Mouse (Mus musculus) neural tube, embryonic 13.5 days (tissue): Measurements from ENCODE around the gene Them7. TPM values are rescaled to one million over a fixed set of nuclear protein-coding genes. Genes with fewer than 3 reads are reported as not detected.

ENCODE experiments used
- ATAC-seq: fragments of 200-750 bp; cut with Nextera tagmentation; 2 replicates; pipeline ENCODE4 v1.8.0; 2017; ENCODE audit warnings: low read depth, mild to moderate bottlenecking, moderate TSS enrichment, moderate library complexity
- H3K27ac ChIP-seq: fragments of 300-500 bp; sonication (generic); replicated peaks from 2 replicates; pipeline ENCODE4 v1.5.1; 2015; ENCODE audit warnings: moderate library complexity, mild to moderate bottlenecking, inconsistent platforms
- H3K27me3 ChIP-seq: fragments of 300-500 bp; sonication (generic); 2 replicates; pipeline ENCODE4 v1.6.1; 2015; ENCODE audit warnings: mild to moderate bottlenecking, inconsistent platforms
- H3K36me3 ChIP-seq: fragments of 300-500 bp; sonication (generic); 2 replicates; pipeline ENCODE4 v1.6.1; 2015; ENCODE audit warnings: mild to moderate bottlenecking, inconsistent platforms
- H3K4me1 ChIP-seq: fragments of 300-500 bp; sonication (generic); replicated peaks from 2 replicates; pipeline ENCODE4 v1.6.1; 2015; ENCODE audit warnings: inconsistent platforms
- H3K4me2 ChIP-seq: fragments of 300-500 bp; sonication (generic); 2 replicates; pipeline ENCODE4 v1.6.1; 2015; ENCODE audit warnings: inconsistent platforms, mild to moderate bottlenecking, moderate library complexity
- H3K4me3 ChIP-seq: fragments of 300-500 bp; sonication (generic); 2 replicates; pipeline ENCODE4 v1.5.1; 2015; ENCODE audit warnings: mild to moderate bottlenecking, inconsistent platforms
- H3K9ac ChIP-seq: fragments of 300-500 bp; sonication (generic); 2 replicates; pipeline ENCODE4 v1.6.1; 2015; ENCODE audit warnings: moderate library complexity, mild to moderate bottlenecking, inconsistent platforms
- H3K9me3 ChIP-seq: fragments of 300-500 bp; sonication (generic); 2 replicates; pipeline ENCODE4 v1.6.1; 2016; ENCODE audit warnings: inconsistent platforms
- WGBS: fragments of 180-500 bp; shearing (Covaris S2); methylation state at CpG from one replicate; pipeline ENCODE4 v1.1.7; 2015; 5-methylcytosine and 5-hydroxymethylcytosine counted together
- polyA plus RNA-seq: library from polyadenylated mRNA; unstranded; fragments of >200 nt; fragmentation: Nextera tagmentation; extraction: Ambion mirVana; gene quantifications from 2 replicates; pipeline ENCODE4 v1.2.1, GENCODE M21; 2015

The Them7 gene
- polyA plus RNA-seq, 1 experiment from 2014 or later = not detected

GRCm38 (mm10) chr2:105386418-105386817, 162.3 kb downstream of the Them7 start:
- WGBS = 90% methylated on average over 4 of the region's 4 CpGs
- Histone ChIP-seq H3K9me3 (no peaks in the 10 kb centered on the region), H3K4me2 (no peak overlapping the region), H3K36me3 (peaks cover 23% of the 10 kb centered on the region), H3K4me1 (0 out of 2 replicates have a peak, but pooled peaks cover 1% of the 10 kb centered on the region), H3K27ac (no peak overlapping the region), H3K4me3 (no peak overlapping the region), H3K9ac (no peak overlapping the region), H3K27me3 (no peaks in the 10 kb centered on the region)
- ATAC-seq = no peak

- Histone ChIP-seq H3K9ac (no peak overlapping the region), H3K27me3 (no peaks in the 10 kb centered on the region), H3K4me2 (no peak overlapping the region), H3K27ac (no peak overlapping the region), H3K9me3 (no peaks in the 10 kb centered on the region), H3K36me3 (peaks cover 36% of the 10 kb centered on the region), H3K4me3 (no peak overlapping the region), H3K4me1 (0 out of 2 replicates have a peak, but pooled peaks cover 3% of the 10 kb centered on the region)
- 84% methylated on average over 17 of the region's 17 CpGs for whole genome bisulfite sequencing
- ATAC-seq = no peak
Measured at GRCm38 (mm10) chr2:105389007-105389890, 165.1 kb downstream of the Them7 start.

GRCm38 (mm10) chr2:105390653-105391413, 166.7 kb downstream of the Them7 start:
- no peaks in the 10 kb centered on the region for H3K9me3 ChIP-seq
- H3K4me2 ChIP-seq = no peak overlapping the region
- no peaks in the 10 kb centered on the region for H3K27me3 ChIP-seq
- ATAC-seq = no peak
- H3K4me3 ChIP-seq = no peak overlapping the region
- no peak overlapping the region for H3K27ac ChIP-seq
- 85% methylated on average over 6 of the region's 6 CpGs for WGBS
- H3K4me1 ChIP-seq = 0 out of 2 replicates have a peak, but pooled peaks cover 3% of the 10 kb centered on the region
- peaks cover 35% of the 10 kb centered on the region for H3K36me3 ChIP-seq
- H3K9ac ChIP-seq = no peak overlapping the region

GRCm38 (mm10) chr2:105391414-105391784, 167.3 kb downstream of the Them7 start:
- Histone ChIP-seq H3K4me1 (peaks cover 3% of the 10 kb centered on the region; the same call in 1 of the 2 replicates), H3K9me3 (no peaks in the 10 kb centered on the region), H3K27me3 (no peaks in the 10 kb centered on the region), H3K4me3 (no peak overlapping the region), H3K27ac (no peak overlapping the region), H3K36me3 (peaks cover 29% of the 10 kb centered on the region), H3K4me2 (no peak overlapping the region), H3K9ac (no peak overlapping the region)
- ATAC-seq = no peak
- 85% methylated on average over 4 of the region's 4 CpGs for WGBS

GRCm38 (mm10) chr2:105392514-105392913, 168.4 kb downstream of the Them7 start:
- Histone ChIP-seq H3K9ac (no peak overlapping the region), H3K4me2 (no peak overlapping the region), H3K9me3 (no peaks in the 10 kb centered on the region), H3K27ac (no peak overlapping the region), H3K27me3 (no peaks in the 10 kb centered on the region; the same call in 1 of the 2 replicates), H3K4me1 (peaks cover 13% of the 10 kb centered on the region), H3K36me3 (peaks cover 24% of the 10 kb centered on the region), H3K4me3 (no peak overlapping the region)
- no peak for ATAC-seq
- 49% methylated on average over 2 of the region's 2 CpGs for WGBS

DNA sequence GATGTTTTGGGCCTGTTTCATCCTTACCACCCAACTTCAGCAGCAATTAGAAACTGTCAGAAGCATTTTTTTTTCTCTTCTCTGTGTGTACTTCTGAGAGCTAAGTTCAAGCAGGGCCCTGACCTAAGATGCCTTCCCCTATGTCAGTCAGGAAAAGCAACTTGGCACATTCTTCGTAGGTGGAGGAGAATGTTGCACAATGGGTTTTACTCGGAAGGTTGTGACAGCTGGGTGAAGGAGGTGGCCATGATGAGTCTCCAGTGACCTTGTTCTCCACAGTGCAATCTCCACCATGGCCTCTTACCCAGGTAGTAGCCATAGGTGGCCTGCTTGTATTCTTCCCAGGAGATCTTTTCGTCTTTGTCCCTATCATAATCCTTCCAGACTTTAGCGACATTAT, 170.3 kb downstream of the Them7 start:
- Histone ChIP-seq H3K4me2 (no peak overlapping the region), H3K9me3 (no peaks in the 10 kb centered on the region), H3K27ac (no peak overlapping the region), H3K27me3 (peaks cover 7% of the 10 kb centered on the region; the same call in 1 of the 2 replicates), H3K4me3 (no peak overlapping the region), H3K4me1 (peaks cover 31% of the 10 kb centered on the region), H3K36me3 (peaks cover 19% of the 10 kb centered on the region), H3K9ac (no peak overlapping the region)
- ATAC-seq = no peak
- WGBS = 91% methylated on average over 4 of the region's 4 CpGs

- Histone ChIP-seq H3K27me3 (peaks cover 18% of the 10 kb centered on the region), H3K4me1 (peaks cover 34% of the 10 kb centered on the region), H3K36me3 (peaks cover 19% of the 10 kb centered on the region), H3K27ac (no peak overlapping the region), H3K9ac (no peak overlapping the region), H3K4me3 (no peak overlapping the region), H3K9me3 (no peaks in the 10 kb centered on the region), H3K4me2 (no peak overlapping the region)
- ATAC-seq = no peak
- 97% methylated on average over 9 of the region's 9 CpGs for WGBS
Measured at GRCm38 (mm10) chr2:105396066-105396465, 171.9 kb downstream of the Them7 start.

- Histone ChIP-seq H3K27me3 (peaks cover 24% of the 10 kb centered on the region), H3K9ac (peak overlapping the region; percentile 81), H3K27ac (peak overlapping the region; percentile 88; the same call in 1 of the 2 replicates), H3K4me2 (peak overlapping the region; percentile 95), H3K36me3 (peaks cover 9% of the 10 kb centered on the region; the same call in 1 of the 2 replicates), H3K4me1 (peaks cover 31% of the 10 kb centered on the region), H3K4me3 (peak overlapping the region; percentile 66), H3K9me3 (no peaks in the 10 kb centered on the region)
- 21% methylated on average over 5 of the region's 5 CpGs for whole genome bisulfite sequencing
- ATAC-seq = no peak
Measured at GRCm38 (mm10) chr2:105397446-105398211, 173.5 kb downstream of the Them7 start.

DNA sequence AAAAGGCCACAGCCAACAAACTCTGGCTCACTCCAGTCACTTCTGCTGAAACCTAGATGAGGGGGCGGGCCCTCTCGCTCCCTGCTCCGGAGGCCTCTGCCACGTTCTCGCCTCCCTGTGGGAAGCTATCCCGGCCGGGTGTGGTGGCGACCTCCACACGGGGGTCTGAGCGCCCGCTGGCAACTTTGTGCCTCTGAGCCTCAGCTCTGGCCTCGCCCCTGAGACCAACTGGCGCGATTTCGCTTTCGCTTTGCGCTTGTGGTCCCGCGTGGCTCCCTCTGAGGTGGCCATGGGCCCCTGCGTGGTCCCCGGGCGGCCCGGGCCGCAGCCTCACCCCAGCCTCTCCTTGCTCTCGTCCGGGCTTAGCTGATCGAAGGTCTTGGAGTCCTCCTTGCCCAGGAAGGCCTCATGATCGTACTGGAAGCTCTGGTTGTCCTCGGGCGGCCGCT, 174.5 kb downstream of the Them7 start:
- H3K4me2 ChIP-seq = peak overlapping the region; percentile 95
- H3K27me3 ChIP-seq = peaks cover 24% of the 10 kb centered on the region
- H3K27ac ChIP-seq = peak overlapping the region; percentile 88
- under 1% methylated on average over 31 of the region's 31 CpGs for WGBS
- peaks cover 31% of the 10 kb centered on the region for H3K4me1 ChIP-seq
- peak overlapping the region; percentile 66 for H3K4me3 ChIP-seq
- H3K36me3 ChIP-seq = peaks cover 9% of the 10 kb centered on the region; the same call in 1 of the 2 replicates
- H3K9me3 ChIP-seq = no peaks in the 10 kb centered on the region
- H3K9ac ChIP-seq = peak overlapping the region; percentile 81
- no peak; the same call in 1 of the 2 replicates for ATAC-seq

DNA sequence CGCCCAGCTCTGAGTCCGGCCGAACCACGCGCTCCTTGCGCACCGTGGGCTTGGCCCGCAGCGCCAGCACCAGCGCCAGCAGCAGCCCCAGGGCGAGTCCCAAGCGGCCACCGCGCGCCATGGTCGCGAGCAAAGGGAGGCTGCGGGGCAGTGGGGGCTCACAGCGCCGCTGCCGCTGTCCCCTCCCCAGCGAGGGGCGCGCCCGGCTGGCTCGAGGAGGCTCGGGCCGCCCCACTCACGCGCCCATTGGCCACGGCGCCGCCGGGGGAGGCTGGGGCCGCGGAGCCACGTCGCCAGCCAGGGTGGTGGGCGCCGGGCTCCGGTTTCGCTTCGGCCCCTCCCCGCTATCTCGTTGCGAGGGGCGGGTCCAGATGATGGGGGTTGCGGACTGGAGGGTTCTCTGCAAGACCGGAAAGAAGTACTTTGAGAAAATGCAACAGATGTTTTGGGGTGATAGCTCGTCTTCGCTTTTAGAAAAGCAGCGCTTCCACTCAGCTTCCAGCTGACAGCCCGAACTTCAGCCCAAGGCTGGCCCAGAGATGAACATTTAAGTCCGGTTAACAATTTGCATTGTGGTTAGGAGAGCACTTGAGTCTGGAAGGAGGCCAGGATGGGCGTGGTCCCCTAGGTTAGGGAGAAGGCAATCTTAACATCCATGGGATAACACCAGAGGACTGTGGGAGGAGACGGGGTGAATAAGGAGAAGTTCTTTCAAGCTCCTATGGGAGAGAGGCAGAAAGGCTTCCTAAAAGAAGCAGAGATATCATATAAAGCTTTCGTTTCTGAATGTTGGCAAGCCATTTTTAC, 175.2 kb downstream of the Them7 start, which contains the start of gene Rcn1:
Gene Rcn1, minus strand, starts transcription at position 235 of the 807 bp plus-strand sequence.
- peaks cover 24% of the 10 kb centered on the region for H3K27me3 ChIP-seq
- peak within 1 kb of the TSS; percentile 66 for H3K4me3 ChIP-seq
- no peaks in the 10 kb centered on the region for H3K9me3 ChIP-seq
- H3K36me3 ChIP-seq = peaks cover 4% of the 10 kb centered on the region; the same call in 1 of the 2 replicates
- peaks cover 31% of the 10 kb centered on the region for H3K4me1 ChIP-seq
- H3K4me2 ChIP-seq = peak within 1 kb of the TSS; percentile 95
- peak; percentile 95 for ATAC-seq
- 2% methylated on average over 57 of the region's 57 CpGs for WGBS
- H3K9ac ChIP-seq = peak within 1 kb of the TSS; percentile 81
- H3K27ac ChIP-seq = peak within 1 kb of the TSS; percentile 88

- Histone ChIP-seq H3K4me2 (no peak overlapping the region), H3K9me3 (no peaks in the 10 kb centered on the region), H3K4me1 (peaks cover 31% of the 10 kb centered on the region), H3K9ac (no peak overlapping the region), H3K4me3 (no peak overlapping the region), H3K27me3 (peaks cover 24% of the 10 kb centered on the region), H3K36me3 (no peaks in the 10 kb centered on the region), H3K27ac (no peak overlapping the region)
- 90% methylated on average over 4 of the region's 4 CpGs for WGBS
- no peak for ATAC-seq
Measured at GRCm38 (mm10) chr2:105400558-105400957, 176.4 kb downstream of the Them7 start.
